Mouse (Mus musculus) heart, postnatal 14 days (tissue): ENCODE data around the gene Runx2. TPM values are rescaled to one million over a fixed set of nuclear protein-coding genes. Genes with fewer than 3 reads are reported as not detected.

ENCODE experiments used
- DNase-seq, 2 experiments: peaks; one replicate each; pipeline ENCODE4 v3.0.0; 2021 to 2022
- intact Hi-C: fragments of 180-260 bp; cut with DNase I; formaldehyde crosslinking; loops from one replicate; pipeline ENCODE4 v1.15.1; 2025
- total RNA-seq, 2 experiments: library from RNA; stranded (reverse); gene quantifications; 2 replicates each; pipeline ENCODE4 v1.2.3; 2021

Gene Runx2
- total RNA-seq, 2 experiments from 2014 or later = 0.45 to 0.71 TPM

GRCm38 (mm10) chr17:44671946-44672692 is 142.5 kb downstream of the Runx2 start:
- intact Hi-C loops = no loop called here
- peak; percentile 59 to 69 for DNase-seq

DNA sequence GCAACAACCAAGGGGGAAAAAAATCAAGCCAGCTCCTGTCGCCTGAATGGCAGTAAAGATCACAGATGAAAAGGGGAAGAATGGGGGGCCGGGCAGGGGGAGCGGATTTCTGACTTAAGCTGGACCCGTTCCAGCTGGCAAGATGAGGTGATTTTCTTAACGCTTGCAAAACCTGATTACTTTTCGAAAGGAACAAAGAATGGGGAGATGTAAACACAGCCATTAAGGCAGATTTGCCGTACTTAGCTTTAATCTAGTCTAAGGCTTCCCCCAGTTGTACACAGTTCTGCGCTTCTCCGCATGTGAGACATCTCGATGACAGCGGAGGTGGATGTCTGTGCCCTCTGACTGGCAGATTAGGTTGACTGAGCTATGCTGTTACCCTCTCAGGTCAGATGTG is 144.6 kb downstream of the Runx2 start:
- DNase-seq = no peak
- intact Hi-C loops = no loop called here

GRCm38 (mm10) chr17:44667346-44667745 is 147.3 kb downstream of the Runx2 start:
- intact Hi-C loops = no loop called here
- no peak for DNase-seq

GRCm38 (mm10) chr17:44663872-44664271 is 150.7 kb downstream of the Runx2 start:
- intact Hi-C loops = no loop called here
- no peak for DNase-seq

DNA sequence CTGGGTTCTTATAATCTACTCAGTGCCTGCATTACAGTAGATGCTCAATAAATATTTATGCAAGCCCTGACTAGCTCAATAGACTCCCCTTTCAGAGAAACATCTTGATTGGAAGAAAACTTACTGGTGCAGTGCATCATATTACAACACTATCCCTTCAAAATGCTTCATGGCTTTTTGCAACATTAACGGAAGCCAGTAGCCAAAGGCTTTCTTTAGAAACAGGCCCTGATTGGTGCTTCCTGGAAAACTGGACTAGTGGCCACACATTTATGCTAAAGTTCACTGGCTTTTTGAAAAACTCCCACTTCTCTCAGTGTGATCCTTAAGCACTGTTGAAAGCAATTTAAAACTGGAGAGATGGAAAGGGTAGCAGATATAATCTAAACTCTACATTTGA is 151.4 kb downstream of the Runx2 start:
- intact Hi-C loops = no loop called here
- DNase-seq = no peak

- intact Hi-C loops = no loop called here
- no peak for DNase-seq
Measured at GRCm38 (mm10) chr17:44662080-44662706, 152.4 kb downstream of the Runx2 start.

DNA sequence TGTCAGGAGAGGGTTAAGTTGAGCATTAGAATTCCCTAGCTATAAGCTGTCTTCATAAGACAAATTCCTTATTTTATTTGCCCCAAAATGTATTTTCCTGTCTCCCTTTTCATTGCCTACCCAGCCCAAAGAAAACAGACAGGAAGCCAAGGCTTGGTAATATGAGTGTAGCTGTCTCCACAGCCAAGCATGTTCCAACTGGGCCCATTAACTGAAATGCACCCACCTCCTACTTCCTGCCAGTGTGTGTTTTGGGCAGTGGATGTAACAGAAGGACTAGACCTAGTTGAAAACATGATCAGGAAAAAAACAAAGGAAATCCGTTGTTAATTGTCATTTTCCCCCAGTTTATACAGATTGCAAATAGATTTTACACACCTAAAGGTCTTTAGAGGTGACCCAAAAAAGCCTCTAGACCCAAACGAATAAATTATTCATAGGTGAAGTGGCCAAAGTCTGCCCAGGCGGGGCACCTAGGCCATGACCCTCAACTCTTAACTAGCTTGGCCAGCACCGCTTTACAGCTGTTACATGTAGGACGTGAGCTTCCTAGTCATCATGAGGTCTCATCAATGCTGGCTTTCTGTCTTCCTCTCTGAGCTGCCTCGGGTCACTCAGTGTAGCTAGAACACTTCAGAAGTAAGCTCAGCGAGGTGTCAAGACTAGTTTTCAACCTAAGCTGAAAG is 154.3 kb downstream of the Runx2 start:
- intact Hi-C loops = no loop called here
- DNase-seq = no peak

DNA sequence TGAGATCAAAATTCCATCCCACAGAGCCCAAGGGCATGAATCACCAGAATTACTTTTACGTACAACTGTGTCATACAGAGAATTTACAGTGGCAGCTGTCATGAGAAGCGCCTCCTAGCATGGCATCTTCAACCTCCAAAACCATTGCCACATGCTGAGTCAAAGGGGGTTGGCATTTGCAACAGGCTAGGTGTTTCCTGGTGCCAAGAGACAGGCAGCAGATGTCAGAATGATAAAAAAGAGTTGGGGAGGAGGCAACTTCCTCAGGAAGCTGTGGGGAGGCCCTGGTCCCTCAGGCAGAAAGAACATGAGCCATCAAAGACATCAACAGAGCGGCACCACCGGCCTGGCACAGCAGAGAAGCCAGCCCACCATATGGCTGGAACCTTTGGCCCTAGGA is 160.1 kb downstream of the Runx2 start:
- DNase-seq = no peak
- intact Hi-C loops = no loop called here

DNA sequence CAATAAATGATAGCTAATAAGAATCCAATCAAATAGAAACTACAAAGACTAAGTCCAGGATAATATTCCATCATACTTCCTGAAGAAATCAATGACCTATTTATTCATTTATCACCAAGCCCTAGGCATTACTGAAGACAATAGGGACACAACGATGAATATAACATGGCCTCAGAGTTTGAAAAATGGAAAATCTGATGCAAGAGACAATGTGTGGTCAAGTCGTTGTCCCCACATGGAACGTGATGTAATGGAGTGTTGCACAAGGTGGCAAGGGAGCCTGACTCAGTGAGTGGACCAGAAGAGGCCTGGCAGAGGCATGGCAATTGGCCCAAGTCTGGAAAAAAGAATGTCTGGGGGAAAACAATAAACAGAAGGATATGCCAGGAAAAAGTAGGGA is 161.5 kb downstream of the Runx2 start:
- intact Hi-C loops = no loop called here
- DNase-seq = no peak

DNA sequence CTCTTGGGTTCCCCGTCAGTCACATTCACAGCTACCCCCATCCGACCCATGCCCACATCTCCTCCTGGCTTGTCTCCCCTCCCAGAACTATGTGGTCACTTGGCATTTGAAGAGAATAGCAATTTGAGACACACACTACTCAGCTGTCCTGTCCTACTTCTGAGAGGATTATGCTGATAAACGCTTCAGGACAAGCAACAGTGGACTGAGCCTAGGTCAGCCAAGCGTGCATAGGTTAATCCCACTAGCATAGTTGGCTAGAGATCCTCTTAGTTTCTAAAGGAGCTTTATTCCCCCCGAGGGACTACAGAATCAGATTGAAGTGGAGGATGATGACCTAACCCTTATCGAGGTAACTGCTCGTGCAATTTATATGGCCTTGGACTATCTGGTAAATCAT is 162.5 kb downstream of the Runx2 start:
- DNase-seq = no peak
- intact Hi-C loops = no loop called here

GRCm38 (mm10) chr17:44651613-44652012 is 163.0 kb downstream of the Runx2 start:
- intact Hi-C loops = no loop called here
- no peak for DNase-seq

GRCm38 (mm10) chr17:44650431-44650830 is 164.2 kb downstream of the Runx2 start:
- DNase-seq = no peak
- intact Hi-C loops = no loop called here

- no peak for DNase-seq
- intact Hi-C loops = no loop called here
Measured at GRCm38 (mm10) chr17:44649056-44649455, 165.5 kb downstream of the Runx2 start.

GRCm38 (mm10) chr17:44647916-44648315 is 166.7 kb downstream of the Runx2 start:
- intact Hi-C loops = no loop called here
- DNase-seq = no peak

DNA sequence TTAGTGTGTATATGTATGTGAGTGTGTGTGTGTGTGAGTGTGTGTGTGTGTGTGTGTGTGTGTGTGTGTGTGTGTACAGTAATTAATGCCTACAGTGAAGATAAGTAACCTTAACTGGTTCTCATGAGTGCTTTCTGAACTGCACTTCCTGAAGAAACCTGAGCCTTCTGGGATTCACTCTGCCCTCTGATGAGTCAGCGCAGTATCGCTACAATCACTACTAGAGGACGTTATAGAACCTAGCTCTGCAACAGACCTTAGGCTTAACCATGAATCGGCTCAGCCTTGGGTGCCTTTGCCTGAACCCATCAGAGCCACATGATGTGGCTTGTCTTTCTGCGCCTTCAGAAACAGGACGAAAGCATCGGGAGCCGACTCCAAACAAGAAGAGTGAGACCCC is 169.5 kb downstream of the Runx2 start:
- intact Hi-C loops = no loop called here
- DNase-seq = no peak

GRCm38 (mm10) chr17:44643260-44643659 is 171.3 kb downstream of the Runx2 start:
- no peak for DNase-seq
- intact Hi-C loops = no loop called here

DNA sequence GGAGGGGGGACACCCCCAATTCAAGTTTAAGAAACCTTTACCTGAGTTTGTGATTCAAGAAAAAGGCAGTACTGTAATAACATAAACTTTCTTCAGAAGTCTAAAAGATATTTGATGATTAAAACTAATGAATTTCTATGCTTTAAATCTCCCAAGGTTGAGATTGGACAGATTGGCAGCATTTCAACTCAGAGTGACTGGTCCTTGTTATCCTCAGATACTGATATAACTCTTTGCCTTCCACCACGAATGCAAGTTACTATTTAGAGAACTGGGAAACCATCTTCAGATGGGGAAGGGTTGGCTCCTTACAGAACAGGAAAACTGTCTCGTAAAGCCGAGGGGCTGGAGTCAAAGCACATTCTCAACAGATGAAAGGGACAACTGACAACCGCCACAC is 172.5 kb downstream of the Runx2 start:
- DNase-seq = no peak
- intact Hi-C loops = no loop called here

- DNase-seq = no peak
- intact Hi-C loops = no loop called here
Measured at GRCm38 (mm10) chr17:44640910-44641309, 173.7 kb downstream of the Runx2 start.

GRCm38 (mm10) chr17:44639446-44639845 is 175.2 kb downstream of the Runx2 start:
- DNase-seq = no peak
- intact Hi-C loops = no loop called here

DNA sequence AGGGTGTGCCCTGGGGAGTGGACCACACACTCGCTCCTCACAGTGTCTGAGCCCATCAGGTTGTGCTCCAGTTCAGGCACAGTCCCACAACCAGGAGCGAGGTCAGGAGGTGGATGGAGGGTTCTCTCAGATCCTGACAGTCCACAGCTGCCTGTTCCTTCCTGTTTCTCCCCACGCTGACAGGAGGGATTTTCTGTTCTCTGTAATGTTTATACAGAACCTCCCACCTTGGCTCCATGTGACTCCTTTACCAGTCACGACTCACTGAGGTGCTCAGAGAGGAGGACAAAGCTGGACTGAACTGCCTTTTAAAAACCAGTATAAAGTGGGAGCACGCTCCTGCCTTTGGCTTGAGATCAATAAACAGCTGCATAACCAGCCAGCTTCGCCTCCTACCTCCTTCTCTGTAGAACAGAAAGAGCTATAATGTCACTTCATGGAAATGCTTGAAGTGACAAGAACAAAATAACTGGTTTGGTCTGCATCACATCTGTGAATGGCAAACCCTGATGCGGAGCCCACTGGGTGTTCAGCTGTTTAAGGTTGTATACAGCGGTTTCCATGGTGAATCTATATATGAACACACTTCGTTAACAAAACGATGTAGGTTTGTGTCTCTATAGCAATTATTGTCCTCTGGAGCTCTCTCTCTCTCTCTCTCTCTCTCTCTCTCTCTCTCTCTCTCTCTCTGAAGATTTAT is 177.3 kb downstream of the Runx2 start:
- DNase-seq = no peak
- intact Hi-C loops = no loop called here

DNA sequence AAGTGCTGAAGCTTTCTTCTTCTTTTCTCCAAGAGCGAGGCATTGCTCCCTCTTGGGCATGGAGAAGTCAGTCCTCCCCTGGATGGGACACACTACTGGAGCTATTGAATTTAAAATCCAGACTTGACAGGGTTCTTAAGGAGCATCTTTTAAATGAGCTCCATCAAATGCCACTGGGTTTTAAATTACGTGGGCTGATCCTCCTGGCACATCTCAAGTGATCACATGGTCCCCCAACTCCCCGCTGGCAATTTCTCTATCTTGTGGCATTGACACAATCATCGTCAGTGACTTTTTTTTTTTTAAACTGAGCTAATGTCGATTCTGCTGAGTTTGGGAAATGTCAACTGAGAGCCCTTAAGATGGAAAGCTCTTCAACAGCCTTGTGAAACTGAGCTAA is 180.1 kb downstream of the Runx2 start:
- intact Hi-C loops = no loop called here
- no peak for DNase-seq
